Mouse (Mus musculus) stomach, postnatal 0 days (tissue): ENCODE measurements around the gene 1700029F12Rik. TPM values are rescaled to one million over a fixed set of nuclear protein-coding genes. Genes with fewer than 3 reads are reported as not detected.
A peak's percentile ranks its signal among the peaks of the same experiment; 100 is the strongest.

ENCODE experiments used
- ATAC-seq: fragments of 200-750 bp; cut with Nextera tagmentation; 2 replicates; pipeline ENCODE4 v1.8.0; 2017; ENCODE audit not compliant: low FRiP score, low TSS enrichment
- DNase-seq: peaks from one replicate; pipeline ENCODE4 v3.0.0-alpha.2; 2016; ENCODE audit warnings: low spot score
- H3K27ac ChIP-seq: fragments of 300-500 bp; sonication (generic); replicated peaks from 2 replicates; pipeline ENCODE4 v1.5.1; 2014; ENCODE audit warnings: mild to moderate bottlenecking, control low read depth
- H3K27me3 ChIP-seq: fragments of 300-500 bp; sonication (generic); 2 replicates; pipeline ENCODE4 v1.6.1; 2014; ENCODE audit warnings: low read length; ENCODE audit not compliant: control insufficient read depth, insufficient read depth
- H3K36me3 ChIP-seq: fragments of 300-500 bp; sonication (generic); 2 replicates; pipeline ENCODE4 v1.6.1; 2014; ENCODE audit warnings: low read length, mixed read lengths; ENCODE audit not compliant: control insufficient read depth, insufficient read depth
- H3K4me1 ChIP-seq: fragments of 300-500 bp; sonication (generic); replicated peaks from 2 replicates; pipeline ENCODE4 v1.6.1; 2014; ENCODE audit warnings: antibody characterized with exemption; ENCODE audit not compliant: control insufficient read depth, insufficient read depth
- H3K4me2 ChIP-seq: fragments of 300-500 bp; sonication (generic); replicated peaks from 2 replicates; pipeline ENCODE4 v1.6.1; 2014; ENCODE audit warnings: low read depth, mild to moderate bottlenecking, control low read depth, moderate library complexity
- H3K4me3 ChIP-seq: fragments of 300-500 bp; sonication (generic); 2 replicates; pipeline ENCODE4 v1.5.1; 2014; ENCODE audit warnings: low read depth, low read length, control low read depth
- H3K9ac ChIP-seq: fragments of 300-500 bp; sonication (generic); 2 replicates; pipeline ENCODE4 v1.6.1; 2014; ENCODE audit warnings: mild to moderate bottlenecking, low read length, control low read depth, mixed read lengths
- H3K9me3 ChIP-seq: fragments of 300-500 bp; sonication (generic); 2 replicates; pipeline ENCODE4 v1.6.1; 2016; ENCODE audit warnings: low read length; ENCODE audit not compliant: control insufficient read depth
- CTCF ChIP-seq: IDR thresholded peaks from 2 replicates; pipeline ENCODE4 v1.5.1; 2016; ENCODE audit warnings: antibody characterized with exemption, low read depth, mild to moderate bottlenecking, moderate library complexity
- EP300 ChIP-seq: optimal IDR thresholded peaks from 2 replicates; pipeline ENCODE3; 2016; ENCODE audit warnings: antibody characterized with exemption
- WGBS: fragments of 180-500 bp; shearing (Covaris S2); extraction: QIAGEN DNeasy Blood & Tissue Kit; methylation state at CpG from one replicate; pipeline ENCODE4 v1.1.7; 2014; 5-methylcytosine and 5-hydroxymethylcytosine counted together
- polyA plus RNA-seq: library from polyadenylated mRNA; unstranded; fragments of >200 nt; fragmentation: Nextera tagmentation; extraction: Ambion mirVana; gene quantifications from 2 replicates; pipeline ENCODE4 v1.2.1, GENCODE M21; 2015

1700029F12Rik gene
- polyA plus RNA-seq, 1 experiment from 2014 or later = not detected

DNA sequence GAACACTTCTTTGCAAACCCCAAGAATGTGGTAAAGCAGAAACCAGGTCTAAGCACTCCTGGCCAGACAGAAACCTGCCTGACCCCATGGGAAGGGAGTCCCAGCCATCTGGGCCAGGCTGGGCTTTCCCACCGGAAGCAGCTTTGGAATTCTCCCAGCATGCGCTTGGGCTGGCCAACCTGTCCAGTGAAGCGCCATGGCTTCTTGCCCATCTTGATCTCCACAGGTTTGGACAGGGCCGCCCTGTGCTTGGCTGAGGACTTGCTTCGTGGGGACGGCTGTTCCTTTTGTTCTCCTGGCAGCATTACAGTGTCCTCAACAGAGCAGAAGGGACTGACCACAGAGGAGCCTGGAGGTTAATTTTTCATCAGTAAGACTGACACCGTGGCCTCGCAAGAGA, 19.7 kb upstream of the 1700029F12Rik start:
- ATAC-seq (no peak), DNase-seq (no peak)
- Histone ChIP-seq H3K4me2 (no peak overlapping the region), H3K4me3 (no peak overlapping the region), H3K27ac (no peak overlapping the region), H3K9me3 (no peaks in the 10 kb centered on the region), H3K9ac (no peak overlapping the region), H3K36me3 (no peaks in the 10 kb centered on the region), H3K4me1 (no peaks in the 10 kb centered on the region), H3K27me3 (no peaks in the 10 kb centered on the region)
- WGBS = 57% methylated on average over 8 of the region's 8 CpGs
- TF ChIP-seq CTCF (no peak), EP300 (no peak)

DNA sequence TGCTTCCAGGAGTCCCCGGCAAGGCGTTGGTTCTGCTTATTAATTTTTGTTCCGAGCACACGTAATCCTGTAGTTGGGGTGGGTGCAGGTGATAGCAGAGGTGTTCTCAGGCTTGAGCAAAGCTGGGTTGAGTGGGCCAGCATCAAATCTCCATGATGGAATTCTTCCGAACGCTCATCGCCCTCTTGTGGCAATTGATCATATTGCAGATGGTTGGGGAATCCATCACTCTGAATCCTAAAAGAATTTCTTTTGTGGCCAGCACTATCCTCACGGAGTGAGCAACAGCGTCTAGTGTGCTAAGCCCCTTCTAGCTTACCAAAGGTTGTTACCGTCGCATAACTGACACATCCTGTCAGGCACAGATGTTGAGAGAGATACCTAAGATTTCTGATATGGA, 18.5 kb upstream of the 1700029F12Rik start:
- Histone ChIP-seq H3K4me1 (no peaks in the 10 kb centered on the region), H3K27me3 (no peaks in the 10 kb centered on the region), H3K9ac (no peak overlapping the region), H3K4me2 (no peak overlapping the region), H3K36me3 (no peaks in the 10 kb centered on the region), H3K4me3 (no peak overlapping the region), H3K27ac (no peak overlapping the region), H3K9me3 (no peaks in the 10 kb centered on the region)
- WGBS = 14% methylated on average over 11 of the region's 11 CpGs
- ATAC-seq = no peak
- TF ChIP-seq CTCF (peak; percentile 94), EP300 (no peak)
- peak; percentile 63 for DNase-seq

DNA sequence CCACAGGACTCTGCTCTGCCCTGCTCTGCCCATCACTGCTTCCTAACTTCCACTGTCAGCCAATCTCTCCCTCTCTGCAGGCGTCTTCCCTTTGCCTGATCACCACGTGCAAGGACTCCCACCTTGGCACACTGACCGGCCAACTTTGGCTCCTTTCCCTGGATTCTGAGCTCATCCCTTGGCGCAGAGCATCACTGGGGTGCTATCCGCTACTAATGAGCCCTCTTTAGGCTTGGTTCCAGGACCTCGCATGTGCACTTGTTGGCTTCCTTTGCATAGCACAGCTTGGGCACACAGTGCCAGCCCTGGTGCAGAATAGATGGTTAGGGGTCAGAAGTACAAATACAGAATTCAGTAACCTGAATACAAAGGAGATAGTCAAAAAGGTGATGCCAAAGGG, 17.0 kb upstream of the 1700029F12Rik start:
- H3K27me3 ChIP-seq = no peaks in the 10 kb centered on the region
- H3K9ac ChIP-seq = no peak overlapping the region
- no peak overlapping the region for H3K27ac ChIP-seq
- DNase-seq = no peak
- no peak overlapping the region for H3K4me2 ChIP-seq
- TF ChIP-seq CTCF = no peak
- no peak for TF ChIP-seq EP300
- 69% methylated on average over 6 of the region's 6 CpGs for WGBS
- no peak overlapping the region for H3K4me3 ChIP-seq
- no peaks in the 10 kb centered on the region for H3K36me3 ChIP-seq
- no peak for ATAC-seq
- H3K4me1 ChIP-seq = no peaks in the 10 kb centered on the region
- no peaks in the 10 kb centered on the region for H3K9me3 ChIP-seq

DNA sequence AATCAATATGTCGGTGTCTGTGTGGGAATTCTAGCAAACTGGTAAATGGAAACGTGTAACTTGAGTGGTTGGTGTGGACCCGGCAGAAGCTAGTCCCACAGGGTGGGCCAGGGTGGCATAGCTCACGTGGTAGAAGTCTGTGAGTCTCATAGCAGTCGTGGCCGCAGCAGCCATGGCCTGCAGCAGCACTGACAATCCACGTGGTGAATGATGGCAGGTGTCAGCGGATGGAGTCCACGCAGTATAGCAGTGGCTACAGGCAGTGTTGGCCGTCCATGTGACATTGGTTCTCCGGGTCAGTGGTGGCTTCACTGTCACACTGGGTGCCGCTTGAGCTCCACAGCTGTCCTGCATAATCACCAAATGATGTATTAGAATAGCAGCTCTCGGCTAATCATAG, 4.1 kb downstream of the 1700029F12Rik start:
- no peak overlapping the region for H3K4me2 ChIP-seq
- 86% methylated on average over 13 of the region's 13 CpGs for WGBS

DNA sequence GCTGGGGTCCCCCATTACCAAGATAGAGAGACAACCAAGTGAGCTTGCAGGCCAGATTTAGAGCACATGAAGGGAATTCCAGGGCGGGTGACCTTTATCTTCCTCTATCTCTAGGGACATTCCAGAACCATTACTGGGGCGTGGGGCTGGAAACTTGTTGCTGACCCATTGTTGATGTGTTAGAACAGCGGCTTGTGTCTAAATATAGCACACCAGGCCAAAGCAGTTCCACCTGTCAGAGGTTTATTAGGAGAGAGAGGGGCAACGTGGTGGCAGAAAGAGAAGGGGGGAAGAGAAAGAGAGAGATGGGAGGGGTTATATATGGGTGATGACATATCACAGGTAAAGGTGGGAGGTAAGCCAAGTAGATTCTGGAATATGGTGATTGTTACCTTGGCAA, 12.3 kb downstream of the 1700029F12Rik start:
- Histone ChIP-seq H3K36me3 (no peaks in the 10 kb centered on the region), H3K4me3 (no peak overlapping the region), H3K27me3 (no peaks in the 10 kb centered on the region), H3K9me3 (no peaks in the 10 kb centered on the region), H3K4me2 (no peak overlapping the region), H3K9ac (no peak overlapping the region), H3K27ac (no peak overlapping the region), H3K4me1 (no peaks in the 10 kb centered on the region)
- no peak for TF ChIP-seq EP300
- no peak for TF ChIP-seq CTCF
- 33% methylated on average over 4 of the region's 4 CpGs for WGBS
- DNase-seq (no peak), ATAC-seq (0 out of 2 replicates have a peak, but pooled peaks have one; percentile 8)

More for the DNA sequence above, 4.1 kb downstream of the 1700029F12Rik start:
- no peak overlapping the region for H3K4me3 ChIP-seq
- no peaks in the 10 kb centered on the region for H3K9me3 ChIP-seq
- H3K9ac ChIP-seq = no peak overlapping the region
- H3K36me3 ChIP-seq = no peaks in the 10 kb centered on the region
- TF ChIP-seq CTCF = no peak
- TF ChIP-seq EP300 = no peak
- no peaks in the 10 kb centered on the region for H3K4me1 ChIP-seq
- H3K27ac ChIP-seq = no peak overlapping the region
- no peaks in the 10 kb centered on the region for H3K27me3 ChIP-seq
- ATAC-seq (no peak), DNase-seq (no peak)

DNA sequence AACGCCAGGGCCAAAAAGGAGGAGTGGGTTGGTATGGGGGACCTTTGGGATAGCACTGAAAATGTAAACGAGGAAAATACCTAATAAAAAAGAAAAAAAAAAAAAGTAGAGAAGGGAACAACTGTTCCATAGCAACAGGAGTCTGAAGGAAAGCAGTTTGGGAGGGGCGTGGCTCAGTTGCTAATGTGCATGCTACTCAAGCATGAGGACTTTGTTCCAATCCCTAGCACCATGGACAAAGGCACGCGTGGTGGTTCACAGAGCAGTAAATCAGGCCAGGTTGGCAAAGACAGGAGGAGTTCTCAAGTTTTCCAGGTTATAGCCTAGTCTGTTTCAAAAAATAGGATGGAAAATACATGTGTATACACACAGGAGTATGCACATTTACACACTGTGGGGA, 14.0 kb downstream of the 1700029F12Rik start:
- DNase-seq (peak; percentile 18), ATAC-seq (no peak)
- H3K9me3 ChIP-seq = no peaks in the 10 kb centered on the region
- H3K27ac ChIP-seq = no peak overlapping the region
- H3K4me2 ChIP-seq = no peak overlapping the region
- H3K27me3 ChIP-seq = no peaks in the 10 kb centered on the region
- WGBS = 69% methylated on average over 5 of the region's 5 CpGs
- no peak overlapping the region for H3K9ac ChIP-seq
- H3K36me3 ChIP-seq = no peaks in the 10 kb centered on the region
- no peak overlapping the region for H3K4me3 ChIP-seq
- no peaks in the 10 kb centered on the region for H3K4me1 ChIP-seq
- TF ChIP-seq CTCF (no peak), EP300 (no peak)
